Mouse (Mus musculus): ENCODE results near the gene Smok3a.
"Not testable (repeated sequence)": the region's sequence is repeated elsewhere in the genome, so short reads cannot be mapped to it uniquely, and the experiment has no call there.

The Smok3a gene

GRCm38 (mm10) chr5:138020961-138021479, at the start of gene Smok3a, which contains the start of gene Smok3b:
Gene Smok3a (plus strand): TSS chr5:138021261.
Gene Smok3b (plus strand): TSS chr5:138021429.
- in situ Hi-C loops (cut with MboI, MseI): not testable (repeated sequence)

GRCm38 (mm10) chr5:137973161-137973560, 47.9 kb upstream of the Smok3a start:
- in situ Hi-C loops (cut with MboI, MseI): no loop called here

DNA sequence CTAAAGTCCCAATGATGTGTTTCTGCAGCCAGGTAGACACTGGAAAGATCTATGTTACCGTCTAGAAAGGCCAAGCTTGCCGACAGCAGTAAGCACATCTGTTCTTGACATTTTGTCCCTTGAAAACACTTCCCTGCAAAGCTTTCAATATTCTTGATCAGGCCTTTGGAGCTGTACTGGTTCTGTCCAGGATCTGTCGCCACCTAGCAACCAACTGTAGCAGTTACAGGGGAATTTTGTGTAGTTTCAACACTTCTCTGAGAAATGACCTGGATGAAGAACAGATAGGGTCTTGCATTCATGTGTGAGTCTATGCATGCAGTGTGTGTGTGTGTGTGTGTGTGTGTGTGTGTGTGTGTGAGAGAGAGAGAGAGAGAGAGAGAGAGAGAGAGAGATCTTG, 47.3 kb upstream of the Smok3a start:
- in situ Hi-C loops (cut with MboI, MseI): no loop called here

- in situ Hi-C loops (cut with MboI, MseI): no loop called here
Observed at GRCm38 (mm10) chr5:137974724-137975123, 46.3 kb upstream of the Smok3a start.

- in situ Hi-C loops (cut with MboI, MseI): no loop called here
Observed at GRCm38 (mm10) chr5:137975434-137975833, 45.6 kb upstream of the Smok3a start.

- in situ Hi-C loops (cut with MboI, MseI): no loop called here
Observed at GRCm38 (mm10) chr5:137977291-137977690, 43.8 kb upstream of the Smok3a start.

GRCm38 (mm10) chr5:137979081-137979480, 42.0 kb upstream of the Smok3a start:
- in situ Hi-C loops (cut with MboI, MseI): no loop called here

GRCm38 (mm10) chr5:137981300-137981699, 39.8 kb upstream of the Smok3a start, which contains the start of gene Azgp1:
Gene Azgp1 (plus strand): TSS chr5:137981520.
- in situ Hi-C loops (cut with MboI, MseI): no loop called here

- in situ Hi-C loops (cut with MboI, MseI): no loop called here
Observed at GRCm38 (mm10) chr5:137986351-137986750, 34.7 kb upstream of the Smok3a start.

DNA sequence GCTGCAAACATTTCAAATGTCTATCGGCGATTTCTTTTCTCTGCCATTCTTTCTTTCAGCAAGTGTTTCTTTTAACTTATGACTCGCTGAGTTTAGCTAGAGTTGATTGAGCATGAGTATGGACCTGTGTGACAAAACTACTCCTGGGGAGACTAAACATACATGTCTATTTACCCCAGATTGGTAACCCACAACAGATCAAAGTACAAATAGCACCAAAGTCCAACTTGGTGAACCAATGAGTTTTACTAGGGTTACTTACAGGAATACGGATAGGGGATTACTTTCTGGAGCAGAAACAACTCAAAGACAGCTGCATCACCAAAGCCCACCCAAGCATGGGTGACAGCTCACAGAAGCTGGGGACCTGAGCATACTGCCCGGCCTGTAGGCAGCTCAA, 11.6 kb upstream of the Smok3a start:
- in situ Hi-C loops (cut with MboI, MseI): no loop called here

DNA sequence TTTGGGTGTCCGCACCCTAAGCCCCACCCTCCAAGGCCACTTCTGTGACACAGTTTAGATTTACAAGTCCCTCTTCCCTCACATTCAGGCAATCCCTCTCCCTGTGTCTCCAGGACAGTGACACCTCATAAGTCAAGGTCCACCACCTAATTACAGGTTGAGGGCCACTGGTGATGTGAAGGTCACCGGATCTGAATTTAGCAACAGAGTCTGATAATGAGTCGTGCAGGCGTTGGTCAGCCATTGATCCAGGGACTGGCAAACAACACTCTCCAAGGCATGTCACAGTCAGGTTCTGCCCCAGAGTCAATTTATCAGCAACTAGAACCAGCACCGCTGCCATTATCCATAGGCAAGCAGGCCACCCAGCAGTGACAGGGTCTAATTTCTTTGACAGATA, 8.7 kb upstream of the Smok3a start:
- in situ Hi-C loops (cut with MboI, MseI): loop anchor here (5.0 kb wide), 1 partner anchor 40 kb away; the partner anchor contains the start of gene Smok3c

GRCm38 (mm10) chr5:138016530-138016929, 4.5 kb upstream of the Smok3a start:
- in situ Hi-C loops (cut with MboI, MseI): no loop called here

DNA sequence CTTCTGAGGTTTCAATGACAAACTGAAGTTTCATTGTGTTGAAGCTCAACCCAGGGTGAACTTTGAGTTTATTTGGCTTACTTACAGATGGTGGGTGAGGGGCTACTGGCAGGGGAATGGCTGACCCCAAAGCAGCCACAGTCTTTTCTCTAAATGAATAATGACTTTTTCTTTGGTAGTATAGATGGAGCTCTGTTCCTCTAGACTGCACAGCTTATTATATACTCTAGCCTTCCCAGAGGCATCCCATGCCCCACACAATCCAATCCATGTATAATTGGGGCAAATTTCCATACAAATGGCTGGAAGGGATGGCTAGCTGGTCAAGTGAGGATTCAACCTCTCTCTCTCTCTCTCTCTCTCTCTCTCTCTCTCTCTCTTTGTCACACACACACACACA, 4.1 kb upstream of the Smok3a start:
- in situ Hi-C loops (cut with MboI, MseI): no loop called here

- in situ Hi-C loops (cut with MboI, MseI): not testable (repeated sequence)
Observed at GRCm38 (mm10) chr5:138019577-138019976, 1.5 kb upstream of the Smok3a start.

DNA sequence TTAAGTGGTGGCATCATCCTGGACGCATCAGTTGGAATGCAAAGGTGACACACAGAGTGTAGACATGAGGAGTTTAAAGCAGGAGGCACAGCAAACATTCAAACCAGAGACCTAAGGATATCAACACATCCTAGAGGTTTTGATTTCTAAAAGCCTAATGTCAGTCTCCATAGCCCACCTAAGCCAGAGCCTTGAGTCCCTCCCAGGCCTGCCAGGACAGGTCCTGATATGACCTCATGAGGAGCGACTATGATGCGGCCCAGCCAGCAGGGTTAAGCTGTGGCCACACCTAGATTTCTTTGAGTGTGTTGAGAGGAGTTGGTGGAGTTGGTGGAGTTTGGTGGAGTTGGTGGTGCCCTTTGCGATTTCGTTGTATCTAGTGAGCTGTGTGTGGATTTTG, 31.8 kb downstream of the Smok3a start, which contains the start of gene Smok3c:
Smok3c (plus strand) TSS at position 301 of the 400 bp plus-strand sequence.
- in situ Hi-C loops (cut with MboI, MseI): loop anchor here (5.0 kb wide), 1 partner anchor 41 kb away; no protein-coding TSS in a partner anchor

DNA sequence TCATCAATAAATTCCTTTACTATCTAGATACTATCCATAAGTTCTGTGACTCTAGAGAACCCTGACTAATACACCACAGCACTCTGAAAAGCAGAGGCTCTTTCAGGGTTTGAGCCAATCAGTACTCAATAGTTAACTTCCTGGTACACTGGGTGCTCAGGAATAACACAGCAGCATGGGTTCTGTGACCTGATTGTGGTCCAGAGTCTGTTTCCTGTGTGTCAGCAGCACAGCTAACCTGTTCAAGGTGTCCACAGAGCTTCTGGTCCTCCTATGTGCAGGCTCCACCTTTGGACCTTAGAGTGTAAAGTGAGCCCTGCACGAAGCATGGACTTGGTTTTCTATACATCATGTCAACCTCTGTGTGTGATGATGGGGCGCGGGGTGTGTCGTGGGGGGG, 52.7 kb downstream of the Smok3a start:
- in situ Hi-C loops (cut with MboI, MseI): no loop called here

DNA sequence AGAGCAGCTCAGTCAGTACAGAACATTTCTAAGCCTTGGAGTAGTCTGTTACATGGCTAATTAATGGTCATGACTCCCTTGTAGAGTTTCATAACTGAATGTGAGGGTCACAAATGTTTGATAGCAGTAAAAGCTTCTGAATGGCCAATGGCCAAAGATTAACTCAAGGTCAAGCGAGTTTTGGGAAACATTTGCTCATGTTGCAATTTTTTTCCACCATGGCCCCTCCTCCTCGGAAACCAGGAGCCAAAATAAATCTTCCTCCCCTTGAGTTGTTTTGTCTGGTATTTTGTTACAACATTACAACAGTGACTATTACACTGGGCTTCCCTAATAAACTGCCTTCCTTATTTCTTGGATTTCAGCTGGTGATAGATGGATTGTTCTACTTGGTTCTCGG, 54.6 kb downstream of the Smok3a start:
- in situ Hi-C loops (cut with MboI, MseI): no loop called here

DNA sequence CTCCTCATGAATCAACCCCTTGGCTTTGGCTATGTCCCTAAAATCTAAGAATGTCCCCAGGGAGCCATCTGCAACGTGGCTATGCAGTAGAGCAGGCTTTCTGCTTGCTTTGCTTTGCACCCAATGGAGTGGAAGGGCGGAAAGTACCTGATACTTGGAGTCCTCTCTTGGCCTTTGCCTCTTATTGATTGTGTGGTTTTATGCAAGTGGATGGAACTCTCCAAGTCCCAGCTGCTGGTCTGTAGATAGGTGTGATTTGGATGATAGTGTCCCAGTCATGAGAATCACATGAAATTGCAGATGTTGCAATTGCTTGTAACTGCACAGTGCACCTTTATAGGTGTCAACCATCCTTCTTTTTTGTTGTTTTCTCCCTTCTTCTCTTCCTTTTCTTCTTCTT, 55.1 kb downstream of the Smok3a start:
- in situ Hi-C loops (cut with MboI, MseI): no loop called here

GRCm38 (mm10) chr5:138080456-138080855, 59.4 kb downstream of the Smok3a start:
- in situ Hi-C loops (cut with MboI, MseI): no loop called here

GRCm38 (mm10) chr5:138081446-138081845, 60.4 kb downstream of the Smok3a start:
- in situ Hi-C loops (cut with MboI, MseI): no loop called here

GRCm38 (mm10) chr5:138083318-138083900, 62.3 kb downstream of the Smok3a start:
- in situ Hi-C loops (cut with MboI, MseI): no loop called here

DNA sequence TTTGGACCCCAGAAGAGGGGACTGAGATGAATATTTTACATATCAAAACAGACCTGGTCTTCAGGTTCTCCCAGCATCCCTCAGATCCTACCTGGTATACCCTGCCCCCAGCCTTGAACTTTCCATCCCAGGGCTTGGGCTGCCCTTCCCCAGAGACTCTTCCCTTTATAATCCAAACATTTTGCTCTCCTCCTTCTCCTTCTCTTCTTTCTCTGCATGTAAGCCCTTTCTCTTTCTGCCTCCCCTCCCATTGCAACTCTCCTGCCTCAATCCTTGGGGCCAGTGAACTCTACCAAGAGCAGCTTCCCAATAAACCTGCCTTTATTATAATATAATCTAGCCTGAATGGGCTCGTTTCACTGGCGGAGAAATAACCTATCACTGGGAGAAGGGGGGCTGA, 62.9 kb downstream of the Smok3a start:
- in situ Hi-C loops (cut with MboI, MseI): no loop called here

All from T-helper 2 cell (primary cell).